11 mouse cellular contexts compared by ENCODE assay signal in the genomic region with DNA sequence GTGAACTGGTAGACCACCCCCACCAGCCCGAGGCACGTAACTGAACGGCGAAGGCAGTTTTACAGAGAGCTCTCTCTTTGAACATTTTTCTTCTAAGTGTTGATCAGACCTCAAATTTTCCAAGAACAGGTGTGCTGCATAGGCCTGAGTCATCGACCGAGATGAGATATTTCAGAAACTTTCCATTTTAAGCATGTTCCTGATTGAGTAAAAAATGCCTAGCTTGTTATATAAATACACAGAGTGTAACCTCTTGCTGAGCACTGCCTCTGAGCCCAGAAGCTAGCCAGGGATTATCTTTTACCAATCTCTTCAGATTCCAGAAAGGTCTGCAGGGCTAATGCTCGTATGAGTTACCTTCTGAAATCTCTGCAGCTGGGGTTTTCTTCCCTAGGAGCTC.
"Had no signal": no experiment of that assay in that cellular context is flagged by ENCODE, and none has a peak within 500 bp of the region (broad histone marks: within the 10 kb centered on the region; RNA-seq: fewer than 3 reads in every experiment).

No protein-coding gene starts in this region.

- ATAC-seq: liver, embryonic 12.5 days had no signal

- DNase-seq: kidney, adult 8-10 months; kidney, postnatal 25 days; layer of hippocampus, adult 9-11 months; layer of hippocampus, postnatal 36 days; lung, embryonic 14.5 days; lung, postnatal 10 days; lung, postnatal 4 days; right cerebral cortex, postnatal 4 days; spleen, adult 18-20 months; thymus, adult 18-20 months had no signal
